Mouse (Mus musculus) kidney, postnatal 25 days (tissue): ENCODE data around the gene Hba-a1.
"Not testable (repeated sequence)": the region's sequence is repeated elsewhere in the genome, so short reads cannot be mapped to it uniquely, and the experiment has no call there.

ENCODE experiments used
- DNase-seq, 2 experiments: peaks; one replicate each; pipeline ENCODE4 v3.0.0; 2021; ENCODE audit warnings: mixed read lengths in 2 of 2

Gene Hba-a1

DNA sequence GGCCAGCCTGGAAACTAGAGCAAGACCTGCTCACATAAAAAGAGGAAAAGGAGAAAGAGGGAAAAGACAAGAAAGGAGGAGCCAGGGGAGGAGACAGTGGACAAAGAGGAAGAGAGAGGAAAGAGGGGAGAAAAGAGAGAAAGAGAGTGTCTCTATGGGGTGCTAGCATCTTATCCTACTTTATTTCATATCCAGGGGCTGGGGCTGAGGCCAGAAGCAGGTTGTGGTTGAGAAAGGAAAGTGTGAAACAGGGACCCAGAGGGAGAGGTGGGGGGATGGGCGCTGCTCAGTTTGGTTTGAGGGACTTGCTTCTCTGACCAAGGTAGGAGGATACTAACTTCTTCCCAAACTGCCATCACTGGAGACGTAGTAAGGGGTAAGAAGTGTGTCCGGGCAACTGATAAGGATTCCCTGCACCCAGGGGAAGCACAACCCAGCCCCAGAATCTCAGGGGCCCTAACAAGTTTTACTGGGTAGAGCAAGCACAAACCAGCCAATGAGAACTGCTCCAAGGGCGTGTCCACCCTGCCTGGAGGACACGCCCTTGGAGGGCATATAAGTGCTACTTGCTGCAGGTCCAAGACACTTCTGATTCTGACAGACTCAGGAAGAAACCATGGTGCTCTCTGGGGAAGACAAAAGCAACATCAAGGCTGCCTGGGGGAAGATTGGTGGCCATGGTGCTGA is at the start of gene Hba-a1:
Gene Hba-a1, plus strand, starts transcription at position 421 of the 687 bp plus-strand sequence.
- DNase-seq = not testable (repeated sequence)

GRCm38 (mm10) chr11:32233895-32234294 is 49.4 kb upstream of the Hba-a1 start:
- no peak for DNase-seq

DNA sequence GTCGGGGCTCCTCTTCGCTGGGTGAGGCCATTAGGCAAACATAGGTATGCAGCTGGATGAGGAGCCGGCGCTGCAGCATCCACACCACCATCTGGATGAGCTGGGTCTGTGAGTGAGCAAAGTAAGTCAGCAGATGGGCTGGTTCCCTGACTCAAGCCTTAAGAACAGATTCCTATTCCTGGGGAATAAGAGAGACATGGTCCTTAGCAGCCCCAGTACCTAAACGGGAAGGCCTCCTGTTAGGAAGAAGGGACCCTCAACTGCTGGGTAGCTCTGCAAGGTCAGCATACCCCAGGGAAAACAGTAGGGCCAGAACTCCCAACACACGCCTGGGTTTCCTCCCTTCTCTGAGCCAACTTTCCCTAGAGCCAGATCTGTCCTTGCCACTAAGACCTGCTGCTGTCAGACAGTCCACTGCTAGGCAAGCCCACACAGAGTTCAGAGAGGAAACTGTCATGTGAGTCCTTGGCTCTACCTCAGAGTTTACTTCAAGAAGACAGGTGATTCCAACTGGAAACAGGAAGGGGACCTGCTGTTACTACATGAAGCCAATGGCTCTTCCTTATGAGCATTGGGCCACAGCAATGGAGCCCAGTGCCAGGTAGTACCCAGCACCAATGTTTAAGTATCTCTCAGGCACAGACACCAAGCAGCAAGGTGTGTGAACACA is 48.4 kb upstream of the Hba-a1 start:
- no peak for DNase-seq

DNA sequence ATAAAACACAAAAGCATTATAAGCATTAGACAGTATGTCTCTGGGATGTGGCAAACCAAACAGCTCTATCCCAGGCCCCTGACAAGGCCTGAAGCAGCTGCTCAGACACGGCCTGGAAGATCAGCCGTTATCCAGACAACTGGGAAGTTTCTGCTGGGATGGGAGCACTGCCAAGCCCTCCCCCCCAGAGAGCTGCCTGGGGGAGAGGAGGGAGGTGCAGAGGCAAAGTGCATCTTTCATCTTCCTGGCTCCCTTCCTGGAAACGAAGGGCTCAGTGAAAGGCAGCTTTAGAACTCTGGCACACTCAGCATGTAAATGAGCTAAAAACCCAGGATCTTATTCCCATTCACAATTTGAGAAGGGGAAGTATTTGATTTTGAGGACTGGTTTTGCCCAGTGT is 47.7 kb upstream of the Hba-a1 start:
- peak; percentile 86 to 94 for DNase-seq

DNA sequence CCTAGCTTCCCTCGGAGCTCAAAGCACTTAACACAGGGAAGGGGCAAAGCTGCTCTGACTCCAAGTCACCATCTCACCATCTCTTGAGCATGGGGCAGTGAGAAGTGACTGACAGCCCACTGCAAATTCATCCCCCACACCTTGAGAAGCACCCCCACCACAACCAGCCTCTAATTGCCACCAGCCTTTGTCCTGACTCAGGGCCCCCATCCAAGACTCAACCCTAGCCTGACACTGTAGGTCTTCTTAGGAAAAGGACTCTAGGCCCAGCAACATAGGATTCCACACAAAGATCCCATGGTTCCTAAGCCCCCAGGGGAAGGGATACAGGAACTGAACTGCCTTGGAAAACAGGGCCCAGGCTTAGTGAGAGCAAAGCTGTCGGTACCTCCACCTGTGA is 47.2 kb upstream of the Hba-a1 start:
- no peak for DNase-seq

GRCm38 (mm10) chr11:32236712-32237410 is 46.5 kb upstream of the Hba-a1 start:
- DNase-seq = peak; percentile 68 to 82

GRCm38 (mm10) chr11:32237411-32237795 is 45.9 kb upstream of the Hba-a1 start:
- DNase-seq = no peak

DNA sequence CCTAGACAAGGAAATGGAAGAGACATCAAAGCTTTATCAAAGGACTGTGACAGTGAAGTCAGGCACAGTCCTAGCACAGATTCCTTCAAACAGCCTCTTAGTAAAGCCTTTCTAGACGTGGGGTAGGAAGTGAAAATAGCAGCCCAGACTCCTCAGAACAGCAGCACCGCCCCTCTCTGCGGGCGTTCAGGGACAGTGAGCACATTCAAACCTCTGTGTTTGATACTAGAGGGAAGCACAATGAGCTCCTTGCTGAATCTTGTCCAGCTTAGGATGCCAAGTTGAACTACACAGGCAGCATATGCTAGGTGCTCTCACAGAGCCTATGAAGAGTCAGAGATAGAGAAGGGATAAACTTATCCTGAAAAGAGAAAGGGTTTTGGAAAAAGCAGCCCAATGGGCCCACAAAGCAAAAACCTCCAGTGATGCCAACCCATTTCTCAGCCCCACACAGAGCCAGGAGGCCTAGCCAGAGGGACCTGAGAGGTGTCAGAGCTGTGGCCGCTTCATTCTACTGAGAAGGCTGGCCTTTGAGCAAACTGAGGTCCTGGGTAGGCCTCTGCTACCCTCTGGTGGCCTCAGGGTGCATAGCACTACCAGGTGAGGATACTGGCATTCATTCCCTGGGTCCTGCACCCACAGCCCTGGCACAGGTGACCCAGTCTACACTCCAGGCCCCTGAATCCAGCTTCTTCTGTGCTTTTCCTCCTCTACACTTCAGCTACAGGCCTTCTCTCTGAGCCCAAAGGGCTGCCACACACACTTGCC is 45.0 kb upstream of the Hba-a1 start:
- peak; percentile 80 to 82 for DNase-seq

- no peak for DNase-seq
These were observed 41.9 kb upstream of the Hba-a1 start for GRCm38 (mm10) chr11:32241391-32241790.

GRCm38 (mm10) chr11:32242209-32242608 is 41.1 kb upstream of the Hba-a1 start:
- no peak for DNase-seq

DNA sequence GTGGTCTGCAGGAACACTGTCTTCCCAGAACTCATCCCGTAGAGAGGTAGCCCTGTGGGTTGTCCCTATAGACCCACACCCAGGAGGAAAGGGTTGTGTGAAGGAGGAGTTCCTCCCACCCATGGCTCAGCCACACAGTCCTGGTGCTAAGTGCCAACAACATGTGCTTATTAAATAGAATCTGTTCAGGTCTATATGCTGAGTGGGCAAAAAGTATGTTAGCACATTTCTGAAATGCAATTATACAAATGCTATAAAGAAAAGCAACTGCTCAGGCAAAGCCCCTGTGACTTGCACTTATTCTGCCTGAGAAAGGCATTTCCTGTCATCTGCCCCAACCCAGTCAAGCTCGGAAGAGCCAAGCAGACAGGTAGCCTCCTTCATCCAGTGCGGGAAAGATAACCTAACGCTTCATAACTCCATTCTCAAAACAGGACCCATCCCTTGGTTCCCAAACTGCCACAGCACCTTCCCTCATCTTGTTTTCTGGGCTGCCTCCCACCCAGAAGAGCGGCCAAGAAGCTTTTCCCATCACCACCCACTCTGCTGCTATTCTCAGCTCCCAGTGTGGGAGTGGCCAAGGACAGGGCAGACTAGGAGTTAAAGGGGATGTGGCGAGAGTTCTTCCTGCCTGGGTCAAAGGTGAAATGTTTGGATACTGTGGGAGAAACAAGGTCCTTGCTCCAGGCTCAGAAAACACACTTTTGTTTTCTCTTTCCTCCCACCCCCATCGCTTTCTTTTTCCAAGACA is 39.9 kb upstream of the Hba-a1 start:
- peak in 1 of 2 experiments; percentile 58 for DNase-seq

DNA sequence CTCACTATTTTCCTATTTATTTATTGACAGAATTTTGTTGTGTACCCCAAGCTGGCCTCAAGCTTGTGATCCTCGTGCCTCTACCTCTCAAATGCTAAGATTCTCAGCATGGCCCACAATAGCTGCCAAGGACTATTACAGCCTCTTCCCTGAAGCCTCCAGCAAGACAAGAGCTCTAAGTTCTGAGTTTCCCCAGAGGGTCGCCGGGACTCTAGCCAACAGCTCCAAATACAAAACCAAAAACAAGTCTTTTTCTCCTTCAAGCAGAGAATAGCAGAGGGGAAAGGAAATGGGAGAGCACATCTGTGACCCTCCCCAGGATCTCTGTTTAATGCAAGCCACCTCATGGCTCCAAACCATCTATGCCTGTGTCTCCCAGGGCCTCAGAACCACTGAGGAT is 39.2 kb upstream of the Hba-a1 start:
- DNase-seq = no peak

- DNase-seq = no peak
These were observed 38.7 kb upstream of the Hba-a1 start for GRCm38 (mm10) chr11:32244617-32245016.

- DNase-seq = no peak
These were observed 37.7 kb upstream of the Hba-a1 start for GRCm38 (mm10) chr11:32245614-32246013.

DNA sequence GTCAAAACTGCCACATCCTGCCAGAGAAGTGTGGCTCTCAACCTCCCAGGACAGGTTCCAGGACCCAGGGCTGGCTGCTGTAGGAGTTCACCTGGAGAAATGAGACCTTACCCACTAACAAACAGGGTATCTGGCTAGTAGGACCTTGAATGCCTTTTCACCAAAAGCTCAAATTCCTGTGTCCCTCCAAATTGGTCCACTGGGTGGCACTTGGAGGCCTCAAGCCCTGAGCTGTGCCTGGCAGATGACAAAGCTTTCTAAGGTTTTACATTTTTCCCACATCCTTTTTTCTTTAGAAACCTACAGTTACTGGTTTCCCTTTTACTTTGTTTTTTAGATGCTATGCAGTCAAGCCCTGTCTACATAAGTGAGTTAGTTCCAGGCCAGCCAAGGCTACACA is 36.2 kb upstream of the Hba-a1 start:
- no peak for DNase-seq

GRCm38 (mm10) chr11:32248350-32248749 is 35.0 kb upstream of the Hba-a1 start:
- DNase-seq = no peak

- DNase-seq = no peak
These were observed 32.2 kb upstream of the Hba-a1 start for GRCm38 (mm10) chr11:32250880-32251763.

GRCm38 (mm10) chr11:32253121-32253520 is 30.2 kb upstream of the Hba-a1 start:
- no peak for DNase-seq

- no peak for DNase-seq
These were observed 27.2 kb upstream of the Hba-a1 start for GRCm38 (mm10) chr11:32256146-32256545.

- no peak for DNase-seq
These were observed 26.7 kb upstream of the Hba-a1 start for GRCm38 (mm10) chr11:32256566-32256965.

DNA sequence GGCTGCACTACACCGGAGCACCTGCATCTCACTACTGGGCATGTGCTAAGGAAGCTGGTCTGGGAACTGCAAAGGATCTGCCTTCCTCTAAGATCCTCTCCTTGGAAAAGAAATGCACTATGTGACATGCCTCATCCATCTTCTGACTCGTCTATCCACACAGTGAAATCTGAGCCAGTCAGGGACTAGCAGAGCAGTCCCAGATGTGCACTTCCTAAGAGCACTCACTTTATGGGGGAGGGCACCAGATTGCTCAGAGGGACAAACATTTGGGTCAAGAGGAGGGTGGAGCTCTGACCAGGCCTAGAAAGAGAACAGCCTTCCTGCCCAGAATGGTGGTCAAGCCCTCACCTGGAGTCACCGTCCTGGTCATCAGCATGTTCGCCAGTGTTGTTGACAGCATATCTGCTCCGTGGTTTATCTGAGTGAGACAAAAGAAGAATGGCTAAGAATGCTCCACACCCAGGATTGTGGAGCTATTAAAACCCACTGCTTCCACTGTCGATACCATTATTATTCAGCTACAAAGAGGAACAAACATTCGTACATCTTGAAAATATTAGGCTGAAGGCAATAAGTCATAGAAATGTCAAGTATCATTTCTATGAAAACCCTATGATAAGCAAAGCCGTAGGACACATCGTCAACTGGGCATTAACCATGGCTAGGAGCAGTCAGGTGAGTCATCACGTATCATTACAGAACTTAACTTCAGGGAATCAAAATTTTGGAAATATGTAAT is 20.5 kb upstream of the Hba-a1 start:
- DNase-seq = no peak
